8 mouse cellular contexts compared by ENCODE assay signal in the genomic region with DNA sequence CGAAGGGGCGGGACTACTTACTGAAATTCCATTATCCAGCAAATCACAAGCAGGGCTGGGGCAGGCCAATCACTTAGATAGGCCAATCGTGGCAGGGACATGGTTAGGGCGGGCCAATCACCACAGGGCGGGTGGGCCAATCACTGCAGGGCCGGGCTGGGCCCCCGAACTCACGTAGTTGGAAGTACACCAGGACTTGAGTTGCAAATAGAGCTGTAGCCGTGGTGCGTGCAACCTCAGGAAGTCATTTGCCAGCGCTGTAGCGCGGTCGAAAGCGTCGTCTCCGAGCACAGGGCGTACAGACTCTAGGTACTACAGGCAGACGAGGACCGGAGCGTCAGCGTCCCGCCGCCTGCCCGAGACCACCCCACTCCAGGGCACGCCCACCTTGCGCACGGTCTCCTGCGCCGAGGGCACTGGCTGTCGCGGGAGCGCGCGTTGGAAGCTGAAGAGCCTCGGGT. TPM values are rescaled to one million over a fixed set of nuclear protein-coding genes. Genes with fewer than 3 reads are reported as not detected.
DNase-seq lines count a peak whose midpoint lies in the region; ATAC-seq lines count a peak whose summit lies in the region.

No protein-coding gene starts in this region.

- H3K9ac ChIP-seq in intestine, embryonic 16.5 days (ENCODE audit: low read depth, low read length) = peak overlapping the region; percentile 75
- peak overlapping the region; percentile 65 for H3K9ac ChIP-seq in limb, embryonic 11.5 days (ENCODE audit: low read length)
- H3K9ac ChIP-seq in midbrain, embryonic 12.5 days (replicated peaks) = peak overlapping the region; percentile 48

- peak overlapping the region; percentile 87 for H3K27ac ChIP-seq in intestine, embryonic 16.5 days (ENCODE audit: low read length)
- peak overlapping the region; percentile 69 for H3K27ac ChIP-seq in limb, embryonic 11.5 days (replicated peaks; ENCODE audit: low read depth, low read length)
- peak overlapping the region; percentile 83 for H3K27ac ChIP-seq in midbrain, embryonic 12.5 days (replicated peaks)

- peak; percentile 93 for DNase-seq in adrenal gland, postnatal 14 days
- peak; percentile 80 for DNase-seq in embryo, embryonic 11.5 days (ENCODE audit: low read depth, low spot score)
- DNase-seq in gastrocnemius, postnatal 4 days (ENCODE audit: low spot score in 2 of 2) = peak; percentile 62 to 86
- DNase-seq in limb, embryonic 11.5 days (ENCODE audit: low spot score) = peak; percentile 92
- DNase-seq in spleen, adult 12 weeks (ENCODE audit: low spot score) = peak; percentile 39
- DNase-seq in MN1 (ENCODE audit: low spot score) = no peak

- no peaks in the 10 kb centered on the region for H3K27me3 ChIP-seq in intestine, embryonic 16.5 days (replicated peaks; ENCODE audit: control insufficient read depth, insufficient read depth, low read length)
- H3K27me3 ChIP-seq in limb, embryonic 11.5 days (ENCODE audit: control insufficient read depth, insufficient read depth, low read length) = no peaks in the 10 kb centered on the region
- H3K27me3 ChIP-seq in midbrain, embryonic 12.5 days = no peaks in the 10 kb centered on the region

- no peaks in the 10 kb centered on the region for H3K9me3 ChIP-seq in intestine, embryonic 16.5 days (ENCODE audit: control insufficient read depth, low read length)
- H3K9me3 ChIP-seq in limb, embryonic 11.5 days (ENCODE audit: control insufficient read depth, low read length) = no peaks in the 10 kb centered on the region
- no peaks in the 10 kb centered on the region for H3K9me3 ChIP-seq in midbrain, embryonic 12.5 days

- peak; percentile 97 for ATAC-seq in intestine, embryonic 16.5 days
- peak; percentile 96 for ATAC-seq in limb, embryonic 11.5 days (ENCODE audit: insufficient number of reproducible peaks, low FRiP score, low TSS enrichment, low read depth)
- peak; percentile 95 for ATAC-seq in midbrain, embryonic 12.5 days (ENCODE audit: low FRiP score, low read depth)

- peak overlapping the region; percentile 64 for H3K4me3 ChIP-seq in intestine, embryonic 16.5 days (ENCODE audit: low read length)
- H3K4me3 ChIP-seq in limb, embryonic 11.5 days (ENCODE audit: low read depth, low read length) = peak overlapping the region; percentile 59
- H3K4me3 ChIP-seq in midbrain, embryonic 12.5 days = peak overlapping the region; percentile 56

- H3K4me2 ChIP-seq in intestine, embryonic 16.5 days (ENCODE audit: low read depth, low read length) = peak overlapping the region; percentile 95
- H3K4me2 ChIP-seq in limb, embryonic 11.5 days (ENCODE audit: low read depth, severe bottlenecking) = peak overlapping the region; percentile 76
- H3K4me2 ChIP-seq in midbrain, embryonic 12.5 days (replicated peaks) = peak overlapping the region; percentile 68

- peaks cover 22% of the 10 kb centered on the region for H3K4me1 ChIP-seq in intestine, embryonic 16.5 days (ENCODE audit: control insufficient read depth, insufficient read depth, low read length)
- peaks cover 11% of the 10 kb centered on the region for H3K4me1 ChIP-seq in limb, embryonic 11.5 days (ENCODE audit: control insufficient read depth, insufficient read depth, low read length)
- peaks cover 34% of the 10 kb centered on the region for H3K4me1 ChIP-seq in midbrain, embryonic 12.5 days

- no peaks in the 10 kb centered on the region for H3K36me3 ChIP-seq in intestine, embryonic 16.5 days (ENCODE audit: control insufficient read depth, insufficient read depth, low read length)
- no peaks in the 10 kb centered on the region; the same call in 1 of the 2 replicates for H3K36me3 ChIP-seq in limb, embryonic 11.5 days (ENCODE audit: control insufficient read depth, insufficient read depth, low read length)
- H3K36me3 ChIP-seq in midbrain, embryonic 12.5 days = peaks cover 27% of the 10 kb centered on the region

- 0% methylated on average over 36 of the region's 36 CpGs for WGBS in intestine, embryonic 16.5 days
- 0% methylated on average over 36 of the region's 36 CpGs for WGBS in limb, embryonic 11.5 days
- WGBS in midbrain, embryonic 12.5 days = under 1% methylated on average over 36 of the region's 36 CpGs

RNA-seq across cellular contexts. Expression of a gene that starts 4.4 kb away (rescaled TPM):
- total RNA-seq in adrenal gland, postnatal 14 days (2021) = 9.6 and 12.4 TPM in 2 replicates
- total RNA-seq in gastrocnemius, postnatal 4 days (2021) = 10 to 100 TPM; 10.3 to 10.8 TPM
- 14.0 and 14.2 TPM in 2 replicates for polyA plus RNA-seq in intestine, embryonic 16.5 days (2015; fragmentation: Nextera tagmentation; extraction: Ambion mirVana)
- 17.5 and 22.1 TPM in 2 replicates for polyA plus RNA-seq in limb, embryonic 11.5 days (2014; fragmentation: Nextera tagmentation; extraction: Ambion mirVana)
- 40.6 and 43.7 TPM in 2 replicates for polyA plus RNA-seq in midbrain, embryonic 12.5 days (2016; fragmentation: Nextera tagmentation; extraction: Ambion mirVana)

RNA-seq across cellular contexts. Expression of a gene that starts 16.1 kb away (rescaled TPM):
- total RNA-seq in adrenal gland, postnatal 14 days (2021) = 224 and 250 TPM in 2 replicates
- total RNA-seq in gastrocnemius, postnatal 4 days (2021) = 100 to 1,000 TPM; 318 to 331 TPM
- 363 and 439 TPM in 2 replicates for polyA plus RNA-seq in intestine, embryonic 16.5 days (2015; fragmentation: Nextera tagmentation; extraction: Ambion mirVana)
- 332 and 334 TPM in 2 replicates for polyA plus RNA-seq in limb, embryonic 11.5 days (2014; fragmentation: Nextera tagmentation; extraction: Ambion mirVana)
- polyA plus RNA-seq in midbrain, embryonic 12.5 days (2016; fragmentation: Nextera tagmentation; extraction: Ambion mirVana) = 643 and 658 TPM in 2 replicates

RNA-seq across cellular contexts. Expression of a gene that starts 27.2 kb away (rescaled TPM):
- total RNA-seq in adrenal gland, postnatal 14 days (2021) = 95.1 and 108 TPM in 2 replicates
- 10 to 100 TPM; 46.0 to 50.4 TPM for total RNA-seq in gastrocnemius, postnatal 4 days (2021)
- polyA plus RNA-seq in intestine, embryonic 16.5 days (2015; fragmentation: Nextera tagmentation; extraction: Ambion mirVana) = 96.1 and 115 TPM in 2 replicates
- polyA plus RNA-seq in limb, embryonic 11.5 days (2014; fragmentation: Nextera tagmentation; extraction: Ambion mirVana) = 73.9 and 83.5 TPM in 2 replicates
- polyA plus RNA-seq in midbrain, embryonic 12.5 days (2016; fragmentation: Nextera tagmentation; extraction: Ambion mirVana) = 66.7 and 70.6 TPM in 2 replicates

RNA-seq across cellular contexts. Expression of a gene that starts 27.3 kb away (rescaled TPM):
- not detected in 2 replicates for total RNA-seq in adrenal gland, postnatal 14 days (2021)
- not detected for total RNA-seq in gastrocnemius, postnatal 4 days (2021)
- polyA plus RNA-seq in intestine, embryonic 16.5 days (2015; fragmentation: Nextera tagmentation; extraction: Ambion mirVana) = 0.28 TPM in 1 of 2 replicates, not detected in the other
- 0.13 TPM in 1 of 2 replicates, not detected in the other for polyA plus RNA-seq in limb, embryonic 11.5 days (2014; fragmentation: Nextera tagmentation; extraction: Ambion mirVana)
- 0.20 TPM in 1 of 2 replicates, not detected in the other for polyA plus RNA-seq in midbrain, embryonic 12.5 days (2016; fragmentation: Nextera tagmentation; extraction: Ambion mirVana)

RNA-seq across cellular contexts. Expression of a gene that starts 28.3 kb away (rescaled TPM):
- total RNA-seq in adrenal gland, postnatal 14 days (2021) = 16.1 and 16.6 TPM in 2 replicates
- 10 to 100 TPM; 21.5 to 22.0 TPM for total RNA-seq in gastrocnemius, postnatal 4 days (2021)
- polyA plus RNA-seq in intestine, embryonic 16.5 days (2015; fragmentation: Nextera tagmentation; extraction: Ambion mirVana) = 33.0 and 36.9 TPM in 2 replicates
- 91.7 and 91.9 TPM in 2 replicates for polyA plus RNA-seq in limb, embryonic 11.5 days (2014; fragmentation: Nextera tagmentation; extraction: Ambion mirVana)
- 50.5 and 54.7 TPM in 2 replicates for polyA plus RNA-seq in midbrain, embryonic 12.5 days (2016; fragmentation: Nextera tagmentation; extraction: Ambion mirVana)
